Mouse (Mus musculus): ENCODE results near the gene Vps4b.

- TF ChIP-seq CTCF (IDR thresholded peaks at IDR 0.05) (no peak), EP300 (IDR thresholded peaks at IDR 0.05) (no peak)
Measured at GRCm38 (mm10) chr1:106739810-106740209, 56.7 kb downstream of the Vps4b start.

Data from lung, postnatal 0 days (tissue).